Mouse (Mus musculus) c-Kit-positive CD71-positive TER-119-positive erythroid progenitor cells, embryonic 14.5 days (primary cell): ENCODE data around the gene Napsa.

ENCODE experiments used
- DNase-seq: peaks from one replicate; pipeline ENCODE4 v3.0.0-alpha.2; 2013; ENCODE audit warnings: low spot score

Napsa gene

GRCm38 (mm10) chr7:44626068-44626385, 53.8 kb downstream of the Napsa start:
- no peak for DNase-seq

- DNase-seq: no peak
These were observed 54.8 kb downstream of the Napsa start for GRCm38 (mm10) chr7:44626966-44627365.

- no peak for DNase-seq
These were observed 56.3 kb downstream of the Napsa start for GRCm38 (mm10) chr7:44628402-44629034.

GRCm38 (mm10) chr7:44630437-44630836, 58.3 kb downstream of the Napsa start:
- DNase-seq: no peak

GRCm38 (mm10) chr7:44632676-44633075, 60.5 kb downstream of the Napsa start:
- DNase-seq: no peak

- DNase-seq: no peak
These were observed 61.2 kb downstream of the Napsa start for GRCm38 (mm10) chr7:44633407-44633806.
